Mouse (Mus musculus) spleen, adult 10 weeks (tissue): ENCODE measurements around the gene Olfr948. TPM values are rescaled to one million over a fixed set of nuclear protein-coding genes. Genes with fewer than 3 reads are reported as not detected.

Experiments
- polyA plus RNA-seq: library from polyadenylated mRNA; stranded (reverse); fragments of 350-450 nt; fragmentation: Illumina TruSeq; extraction: RNeasy Lipid Tissue Mini Kit (QIAGEN cat#74804); gene quantifications from one replicate; pipeline ENCODE4 v1.2.3, GENCODE M21; 2015; ENCODE audit warnings: low replicate concordance; ENCODE audit not compliant: insufficient read depth

Olfr948 gene
- polyA plus RNA-seq = not detected

GRCm38 (mm10) chr9:39325945-39326344, at the start of gene Olfr948:
Olfr948 (minus strand) TSS chr9:39326045.

GRCm38 (mm10) chr9:39276718-39277117, 49.1 kb downstream of the Olfr948 start, which contains the start of gene Olfr945:
Olfr945 (minus strand) TSS chr9:39276818.

Other genes with a start within 250 kb of the Olfr948 start
- not detected for gene Olfr938, start 247.2 kb downstream of the Olfr948 start, polyA plus RNA-seq
- not detected for gene Olfr27, start 197.9 kb downstream of the Olfr948 start, polyA plus RNA-seq
- not detected for gene Olfr943, start 159.7 kb downstream of the Olfr948 start, polyA plus RNA-seq
- gene Olfr944, start 124.1 kb downstream of the Olfr948 start, polyA plus RNA-seq = not detected
- not detected for gene Olfr1537, start 76.1 kb downstream of the Olfr948 start, polyA plus RNA-seq
- gene Olfr945, start 49.2 kb downstream of the Olfr948 start, polyA plus RNA-seq = not detected
- not detected for gene Olfr951, start 61.4 kb upstream of the Olfr948 start, polyA plus RNA-seq
- gene Olfr952, start 101.1 kb upstream of the Olfr948 start, polyA plus RNA-seq = not detected
- gene Olfr954, start 130.7 kb upstream of the Olfr948 start, polyA plus RNA-seq = not detected
- not detected for gene Olfr955, start 145.9 kb upstream of the Olfr948 start, polyA plus RNA-seq
- not detected for gene Olfr44, start 167.9 kb upstream of the Olfr948 start, polyA plus RNA-seq
- not detected for gene Olfr957, start 189.8 kb upstream of the Olfr948 start, polyA plus RNA-seq
- gene Olfr958, start 228.0 kb upstream of the Olfr948 start, polyA plus RNA-seq = not detected
- not detected for gene Olfr959, start 249.5 kb upstream of the Olfr948 start, polyA plus RNA-seq